Mouse (Mus musculus): Measurements from ENCODE around the gene Dcaf15.

The Dcaf15 gene

DNA sequence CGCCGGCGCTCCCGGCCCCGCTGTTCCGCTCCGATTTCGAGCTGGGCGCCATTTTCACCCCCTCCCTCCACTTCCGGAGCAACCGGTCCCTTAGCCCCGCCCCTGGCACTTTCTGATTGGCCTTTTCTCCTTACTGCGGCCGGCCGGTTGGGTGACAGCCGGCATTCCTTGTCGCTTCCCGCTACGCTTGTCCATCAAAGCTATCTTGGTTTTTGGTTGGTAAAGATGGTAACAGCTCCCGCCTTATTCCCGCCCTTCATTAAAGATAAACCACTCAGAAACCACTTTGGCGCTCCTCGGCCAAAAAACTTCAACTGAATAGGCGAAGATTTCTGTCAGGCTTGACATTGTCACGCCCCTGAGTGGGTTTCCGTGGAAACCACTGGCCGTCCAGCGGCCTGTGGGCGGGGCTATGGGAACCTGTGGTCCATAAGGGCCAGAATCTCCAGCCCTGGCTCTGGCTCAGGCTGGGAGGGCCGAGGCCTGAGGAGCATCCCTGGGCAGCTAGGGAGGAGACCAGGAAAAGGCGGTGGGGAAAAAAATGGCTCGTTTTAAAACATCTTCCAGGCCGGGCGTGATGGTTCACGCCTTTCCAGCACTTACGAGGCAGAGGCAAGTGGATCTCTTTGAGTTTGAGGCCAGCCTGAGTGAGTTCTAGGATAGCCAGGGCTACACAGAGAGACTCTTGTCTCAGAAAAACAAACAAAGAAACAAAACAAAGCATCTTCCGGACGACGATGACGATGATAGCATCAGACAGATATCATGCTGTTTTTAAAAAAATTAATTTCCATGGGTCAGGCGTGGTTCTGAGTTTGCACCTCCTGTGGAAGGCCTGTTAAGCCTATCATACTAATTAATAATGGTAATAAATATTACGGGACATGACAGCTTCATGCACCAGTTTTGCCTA lies at the start of gene Dcaf15:
Gene Dcaf15 (minus strand): TSS at position 72 of the 913 bp plus-strand sequence.
- DNase-seq, result peak; percentile 96

GRCm38 (mm10) chr8:84149181-84149580 lies 44.6 kb upstream of the Dcaf15 start:
- DNase-seq, result no peak

GRCm38 (mm10) chr8:84148531-84148850 lies 43.9 kb upstream of the Dcaf15 start:
- DNase-seq, result no peak

DNA sequence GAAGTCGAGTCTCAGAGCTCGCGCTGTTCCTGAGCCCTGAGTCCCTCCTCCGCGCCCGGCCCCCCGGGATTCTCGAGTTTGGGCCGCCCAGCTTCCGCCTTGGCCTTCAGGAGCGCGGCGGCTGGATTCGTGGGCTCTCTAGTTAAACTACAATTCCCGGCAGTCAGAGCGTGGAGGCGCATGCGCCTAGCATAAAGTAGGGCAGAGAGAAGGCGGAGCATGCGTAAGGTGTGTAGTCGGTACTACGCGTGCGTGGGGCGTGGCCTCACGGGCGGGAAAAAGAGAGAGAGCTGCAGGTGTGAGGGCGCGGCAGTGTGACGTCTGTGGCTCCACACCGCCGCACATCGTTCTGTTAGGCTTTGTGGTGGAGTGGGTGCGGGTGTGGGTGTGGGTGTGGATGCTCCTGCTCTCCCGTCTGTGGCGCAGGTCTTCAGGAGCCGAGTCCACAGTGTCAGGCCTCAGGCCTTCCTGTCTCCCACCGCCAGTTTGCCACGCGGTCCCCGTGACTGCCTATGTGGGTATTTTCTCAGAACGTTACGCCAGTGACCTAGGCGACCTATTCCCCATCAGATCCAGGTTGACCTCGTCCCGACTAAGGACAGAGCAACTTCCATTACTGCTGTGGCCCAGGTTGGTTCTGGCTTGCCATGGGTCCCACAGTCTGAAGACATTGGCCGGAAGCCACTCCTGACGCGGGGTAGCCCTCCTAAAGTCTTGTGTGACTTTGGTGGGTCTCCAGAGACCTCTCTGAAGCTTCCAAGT lies 43.4 kb upstream of the Dcaf15 start, which contains the start of the genes Cc2d1a and 4930432K21Rik:
Gene Cc2d1a (minus strand): TSS at position 168 of the 762 bp plus-strand sequence.
Gene 4930432K21Rik (plus strand): TSS at position 257 of the 762 bp plus-strand sequence.
- peak; percentile 94 for DNase-seq

DNA sequence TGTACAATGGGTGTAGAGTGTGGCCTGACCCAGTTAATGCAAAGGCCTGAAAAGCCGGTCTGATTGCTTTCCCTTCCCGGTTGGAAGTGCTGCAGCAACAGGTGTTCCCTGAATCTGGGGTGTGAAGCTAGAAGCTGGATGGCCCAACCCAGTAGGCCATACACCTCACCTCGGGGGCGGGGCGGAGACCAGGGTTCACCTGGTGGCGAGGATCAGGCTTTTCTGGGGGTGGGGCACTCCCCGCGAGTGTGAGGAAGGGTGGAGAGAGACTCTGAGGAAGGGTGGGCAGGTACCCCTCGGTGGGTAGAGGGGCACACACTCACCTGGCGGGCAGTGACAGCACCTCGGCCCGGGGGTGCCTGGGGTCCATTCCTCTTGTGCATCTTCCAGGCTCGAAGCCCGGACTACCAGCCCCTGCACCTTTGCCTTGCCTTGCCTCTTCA lies 42.8 kb upstream of the Dcaf15 start:
- no peak for DNase-seq

GRCm38 (mm10) chr8:84144636-84145245 lies 40.2 kb upstream of the Dcaf15 start:
- no peak for DNase-seq

- DNase-seq, result no peak
Measured at GRCm38 (mm10) chr8:84140838-84141237, 36.3 kb upstream of the Dcaf15 start.

GRCm38 (mm10) chr8:84137848-84138247 lies 33.3 kb upstream of the Dcaf15 start:
- no peak for DNase-seq

- no peak for DNase-seq
Measured at GRCm38 (mm10) chr8:84132225-84132624, 27.7 kb upstream of the Dcaf15 start.

GRCm38 (mm10) chr8:84130806-84131205 lies 26.2 kb upstream of the Dcaf15 start:
- DNase-seq, result no peak

GRCm38 (mm10) chr8:84128277-84128676 lies 23.7 kb upstream of the Dcaf15 start:
- DNase-seq, result no peak

DNA sequence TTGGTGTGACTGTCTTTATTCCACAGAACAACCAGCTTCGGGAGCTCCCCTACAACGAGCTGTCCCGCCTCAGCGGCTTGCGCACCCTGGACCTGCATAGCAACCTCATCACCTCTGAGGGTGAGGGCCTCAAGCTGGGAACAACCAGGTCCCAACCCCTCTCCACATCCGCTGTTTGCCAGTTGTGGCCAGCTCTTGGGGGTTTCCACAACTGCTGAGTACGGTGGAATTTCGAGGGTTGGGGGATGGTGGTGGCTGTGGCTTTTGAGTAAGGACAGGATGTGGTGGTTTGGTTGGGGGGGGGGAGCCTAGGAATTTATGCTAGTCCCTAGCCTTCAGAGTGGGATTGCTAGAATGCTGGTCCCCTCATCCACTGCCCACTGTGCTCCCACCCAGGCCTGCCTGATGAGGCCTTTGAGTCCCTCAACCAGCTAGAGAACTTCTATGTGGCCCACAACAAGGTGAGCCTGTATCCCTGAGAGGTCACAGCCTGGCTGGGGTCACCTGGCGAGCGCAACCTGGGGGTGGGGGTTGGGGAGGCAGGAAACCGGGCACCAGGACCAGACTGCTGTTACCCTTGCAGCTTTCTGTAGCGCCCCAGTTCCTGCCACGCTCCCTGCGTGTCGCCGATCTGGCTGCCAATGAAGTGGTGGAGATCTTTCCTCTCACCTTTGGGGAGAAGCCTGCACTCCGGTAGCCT lies 22.8 kb upstream of the Dcaf15 start:
- DNase-seq, result no peak

DNA sequence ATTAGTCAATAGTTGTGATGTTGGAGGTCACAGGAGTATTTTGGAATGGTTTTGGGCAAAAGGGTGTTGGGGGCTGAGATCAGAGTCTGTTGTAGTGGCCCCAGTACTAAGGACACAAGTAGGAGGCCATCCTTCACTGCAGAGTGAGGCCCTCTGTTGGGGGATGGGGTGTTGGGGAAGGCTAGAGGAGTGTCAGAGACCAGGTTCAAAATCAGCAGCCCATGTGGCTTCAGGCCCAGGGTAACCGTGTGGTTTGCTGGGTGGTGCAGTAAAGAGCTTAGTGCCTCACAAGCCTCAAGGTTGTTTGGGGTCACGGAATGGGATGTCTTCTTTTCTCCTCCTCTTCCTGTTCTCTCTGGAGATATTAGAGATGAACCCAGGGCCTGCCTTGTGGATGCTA lies 22.2 kb upstream of the Dcaf15 start:
- DNase-seq, result no peak

- no peak for DNase-seq
Measured at GRCm38 (mm10) chr8:84125656-84126055, 21.1 kb upstream of the Dcaf15 start, which contains the start of gene Podnl1. Podnl1 (plus strand) TSS chr8:84125989.

- no peak for DNase-seq
Measured at GRCm38 (mm10) chr8:84122151-84122550, 17.6 kb upstream of the Dcaf15 start.

GRCm38 (mm10) chr8:84115646-84116045 lies 11.1 kb upstream of the Dcaf15 start:
- no peak for DNase-seq

DNA sequence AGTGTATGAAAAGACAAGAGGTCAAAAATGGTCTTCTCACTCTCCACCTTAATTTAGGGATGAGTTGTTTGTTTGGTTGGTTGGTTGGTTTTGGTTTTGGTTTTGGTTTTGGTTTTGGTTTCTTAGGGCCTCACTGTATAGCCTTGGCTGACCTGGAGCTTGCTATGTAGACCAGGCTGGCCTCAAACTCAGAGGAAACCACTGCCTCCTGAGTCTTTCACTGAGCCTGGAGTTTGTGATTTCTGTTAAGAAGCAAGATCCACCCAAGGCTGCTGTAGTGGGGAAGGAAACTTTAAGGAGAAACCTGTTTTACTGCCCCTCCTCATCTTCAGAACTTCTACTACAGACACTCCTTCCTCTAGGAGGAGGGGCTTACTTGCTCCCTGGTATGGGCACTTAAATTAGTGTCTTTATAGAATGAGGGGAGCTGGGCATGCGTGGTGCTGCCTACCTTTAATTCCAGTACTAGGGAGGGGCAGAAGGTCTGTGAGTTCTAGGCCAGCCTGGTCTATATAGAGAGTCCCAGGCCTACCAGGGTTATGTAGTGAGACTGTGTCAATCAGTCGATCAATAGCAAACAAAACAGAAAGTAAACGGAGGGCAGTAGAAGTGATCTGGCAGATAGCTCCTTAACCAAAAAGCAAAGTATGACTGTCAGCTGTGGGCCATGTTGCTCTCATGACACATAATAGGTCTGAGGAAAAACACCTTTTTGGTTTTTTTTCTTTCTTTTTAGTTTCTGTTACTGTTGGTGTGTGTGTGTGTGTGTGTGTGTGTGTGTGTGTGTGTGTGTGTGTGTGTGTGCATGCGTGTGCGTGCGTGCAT lies 1.9 kb upstream of the Dcaf15 start:
- no peak for DNase-seq

- DNase-seq, result no peak
Measured at GRCm38 (mm10) chr8:84105676-84106075, 1.1 kb upstream of the Dcaf15 start.

- DNase-seq, result no peak
Measured at GRCm38 (mm10) chr8:84104221-84104620, 347 bp downstream of the Dcaf15 start.

- no peak for DNase-seq
Measured at GRCm38 (mm10) chr8:84103601-84104000, 967 bp downstream of the Dcaf15 start.

DNA sequence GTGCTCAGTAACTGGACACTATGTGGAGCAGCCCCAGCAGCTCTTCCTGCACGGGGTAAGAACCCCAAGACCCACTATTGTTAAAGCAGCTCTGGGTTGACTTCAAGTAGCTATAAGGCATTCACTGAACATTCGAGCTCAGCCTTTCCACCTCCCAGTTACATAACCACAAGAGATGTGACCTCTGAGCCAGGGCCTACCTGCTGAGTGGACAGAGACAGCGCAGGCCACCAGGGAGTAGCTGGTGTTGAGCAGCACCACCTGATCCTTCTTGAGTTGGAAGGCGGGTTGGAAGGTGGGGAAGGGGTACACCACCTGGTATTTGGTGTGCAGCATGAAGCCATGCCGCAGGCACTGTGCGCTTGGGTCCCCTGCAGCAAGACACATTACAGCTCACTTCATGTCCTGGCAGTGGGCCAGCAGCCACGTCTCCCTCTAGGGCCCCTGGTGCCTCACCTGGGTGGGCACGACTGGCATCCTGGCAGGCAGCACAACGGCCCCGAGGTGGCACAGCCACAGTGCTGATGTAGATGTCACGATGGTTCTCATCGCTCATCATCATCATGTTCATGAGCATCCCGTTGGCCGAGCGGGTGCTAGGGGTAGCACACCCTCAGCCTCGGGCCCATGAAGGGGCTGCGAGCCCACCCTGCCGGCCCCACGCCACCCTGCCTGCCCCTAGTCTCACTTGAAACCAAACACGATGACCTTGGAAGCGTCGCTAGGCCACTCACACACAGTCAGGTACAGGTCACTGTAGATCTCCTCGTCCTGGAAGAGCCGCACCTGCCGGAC lies 2.9 kb downstream of the Dcaf15 start:
- no peak for DNase-seq

All from right cerebral cortex, postnatal 25 days (tissue).